Mouse (Mus musculus) adrenal gland (tissue): ENCODE results near the gene Micall1.

Experiments used
- intact Hi-C: fragments of 180-260 bp; cut with DNase I; formaldehyde crosslinking; loops from one replicate; pipeline ENCODE4 v1.15.1; 2025

The Micall1 gene

GRCm38 (mm10) chr15:79096556-79096955, 12.1 kb upstream of the Micall1 start:
- intact Hi-C loops = no loop called here

- intact Hi-C loops = no loop called here
Measured at GRCm38 (mm10) chr15:79097135-79097534, 11.6 kb upstream of the Micall1 start.

- intact Hi-C loops = no loop called here
Measured at GRCm38 (mm10) chr15:79097611-79098025, 11.1 kb upstream of the Micall1 start.

GRCm38 (mm10) chr15:79098220-79098619, 10.5 kb upstream of the Micall1 start:
- intact Hi-C loops = no loop called here

GRCm38 (mm10) chr15:79098868-79099267, 9.8 kb upstream of the Micall1 start:
- intact Hi-C loops = no loop called here

- intact Hi-C loops = no loop called here
Measured at GRCm38 (mm10) chr15:79099456-79099855, 9.2 kb upstream of the Micall1 start.

- intact Hi-C loops = no loop called here
Measured at GRCm38 (mm10) chr15:79100391-79100790, 8.3 kb upstream of the Micall1 start.

GRCm38 (mm10) chr15:79101531-79101930, 7.2 kb upstream of the Micall1 start:
- intact Hi-C loops = no loop called here

GRCm38 (mm10) chr15:79103264-79103663, 5.4 kb upstream of the Micall1 start:
- intact Hi-C loops = no loop called here

- intact Hi-C loops = no loop called here
Measured at GRCm38 (mm10) chr15:79105804-79106203, 2.9 kb upstream of the Micall1 start.

GRCm38 (mm10) chr15:79107966-79108365, 732 bp upstream of the Micall1 start:
- intact Hi-C loops = no loop called here

GRCm38 (mm10) chr15:79109321-79109934, 730 bp downstream of the Micall1 start:
- intact Hi-C loops = no loop called here

- intact Hi-C loops = no loop called here
Measured at GRCm38 (mm10) chr15:79110031-79110430, 1.3 kb downstream of the Micall1 start.

- intact Hi-C loops = no loop called here
Measured at GRCm38 (mm10) chr15:79110528-79110927, 1.8 kb downstream of the Micall1 start.

- intact Hi-C loops = no loop called here
Measured at GRCm38 (mm10) chr15:79111774-79112173, 3.1 kb downstream of the Micall1 start.

- intact Hi-C loops = no loop called here
Measured at GRCm38 (mm10) chr15:79115276-79115675, 6.6 kb downstream of the Micall1 start.

GRCm38 (mm10) chr15:79119491-79119890, 10.8 kb downstream of the Micall1 start:
- intact Hi-C loops = no loop called here

- intact Hi-C loops = no loop called here
Measured at GRCm38 (mm10) chr15:79122119-79122518, 13.4 kb downstream of the Micall1 start.

- intact Hi-C loops = no loop called here
Measured at GRCm38 (mm10) chr15:79122546-79122945, 13.8 kb downstream of the Micall1 start.

GRCm38 (mm10) chr15:79123751-79124150, 15.1 kb downstream of the Micall1 start:
- intact Hi-C loops = no loop called here

GRCm38 (mm10) chr15:79124331-79124875, 15.7 kb downstream of the Micall1 start:
- intact Hi-C loops = no loop called here

GRCm38 (mm10) chr15:79126217-79126932, 17.7 kb downstream of the Micall1 start:
- intact Hi-C loops = loop anchor here (5.0 kb wide), 1 partner anchor 34 kb away; no protein-coding TSS in a partner anchor

GRCm38 (mm10) chr15:79127101-79127500, 18.4 kb downstream of the Micall1 start:
- intact Hi-C loops = loop anchor here (5.0 kb wide), 1 partner anchor 35 kb away; no protein-coding TSS in a partner anchor
